Mouse (Mus musculus) frontal cortex, postnatal 14 days (tissue): ENCODE results near the gene Fryl.

Source experiments
- DNase-seq, 2 experiments: peaks; one replicate each; pipeline ENCODE4 v3.0.0; 2022; ENCODE audit warnings: low spot score in 2 of 2

Fryl gene

DNA sequence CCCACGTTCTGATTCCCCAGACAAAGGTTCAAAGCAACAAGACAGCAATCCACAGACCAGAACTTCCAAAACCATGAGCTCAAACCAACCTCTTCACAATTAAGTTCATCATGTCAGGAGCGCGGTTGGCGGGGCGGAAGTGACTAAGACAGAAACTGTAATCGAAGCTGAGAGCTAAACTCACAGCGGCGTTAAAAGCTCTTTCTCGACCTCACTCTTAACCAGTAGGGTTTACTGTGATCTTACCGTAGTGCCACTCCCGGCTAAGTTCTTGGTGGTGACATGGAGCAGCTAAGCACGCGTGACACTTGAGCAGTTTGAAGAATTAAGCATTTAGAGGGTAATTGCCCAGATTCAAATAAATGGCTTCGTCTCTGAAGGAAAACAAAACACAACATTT is 61.7 kb downstream of the Fryl start:
- DNase-seq, result no peak

DNA sequence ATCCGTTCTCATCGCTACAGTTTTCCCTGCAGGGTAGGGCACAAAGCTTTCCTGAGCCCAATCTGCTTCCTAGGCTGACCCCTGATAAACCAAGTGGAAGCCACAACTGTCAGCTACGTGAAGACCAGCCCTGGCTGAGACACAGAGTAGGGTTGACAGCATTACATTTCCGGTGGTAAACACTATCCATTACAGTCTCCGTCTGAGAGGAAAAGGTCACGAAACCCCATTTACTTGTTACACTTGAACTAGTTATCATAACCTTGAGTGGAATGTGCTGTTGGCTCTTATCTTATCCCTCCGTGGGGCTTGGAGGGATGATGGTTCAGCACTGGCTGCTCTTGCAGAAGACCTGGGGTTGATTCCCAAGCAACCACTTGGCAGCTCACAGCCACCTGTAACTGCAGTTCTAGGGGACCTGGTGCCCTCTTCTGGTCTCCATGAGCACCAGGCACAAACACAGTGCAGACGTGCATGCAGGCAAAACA is 62.3 kb downstream of the Fryl start:
- DNase-seq, result no peak

DNA sequence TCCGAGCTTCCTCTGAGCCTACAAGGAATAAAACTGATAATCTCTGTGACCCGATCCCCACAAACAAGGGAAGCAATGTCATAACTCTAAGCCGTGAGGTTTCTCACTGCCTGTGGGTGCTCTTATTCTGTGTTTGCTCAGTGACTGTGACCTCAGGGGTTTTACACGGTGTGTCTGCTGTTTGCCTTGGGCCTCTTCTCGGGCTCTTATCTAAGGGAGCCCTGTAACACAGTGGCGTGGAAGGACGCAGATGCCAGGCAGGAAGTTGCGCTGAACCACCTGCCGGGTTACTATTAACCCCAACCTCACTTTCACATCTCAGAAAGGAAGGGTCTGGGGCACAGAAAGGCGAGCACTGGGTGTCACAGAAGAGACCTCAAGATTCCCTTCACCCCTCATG is 62.8 kb downstream of the Fryl start:
- DNase-seq, result no peak

GRCm38 (mm10) chr5:73192870-73193576 is 63.4 kb downstream of the Fryl start:
- DNase-seq, result no peak

DNA sequence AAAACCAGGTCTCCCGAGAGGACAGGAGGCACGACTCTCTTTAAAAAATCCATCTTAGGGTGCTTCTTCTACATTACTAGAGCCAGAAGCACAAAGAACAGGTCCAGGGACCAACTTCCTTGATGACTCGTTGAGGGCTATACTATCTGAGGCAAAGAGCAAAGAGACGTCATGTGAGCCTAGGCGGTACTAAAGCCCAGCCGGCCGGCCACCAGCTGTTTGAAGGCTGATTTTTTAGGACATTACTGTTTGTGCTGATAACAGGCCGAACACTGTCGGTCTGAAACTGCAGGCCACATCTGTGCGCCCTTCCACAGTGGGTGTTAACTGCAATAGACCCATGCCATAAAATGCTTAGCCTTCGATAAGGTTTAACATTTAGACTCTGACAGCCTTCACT is 64.7 kb downstream of the Fryl start:
- no peak for DNase-seq

- no peak for DNase-seq
Observed at GRCm38 (mm10) chr5:73190164-73190563, 66.3 kb downstream of the Fryl start.

DNA sequence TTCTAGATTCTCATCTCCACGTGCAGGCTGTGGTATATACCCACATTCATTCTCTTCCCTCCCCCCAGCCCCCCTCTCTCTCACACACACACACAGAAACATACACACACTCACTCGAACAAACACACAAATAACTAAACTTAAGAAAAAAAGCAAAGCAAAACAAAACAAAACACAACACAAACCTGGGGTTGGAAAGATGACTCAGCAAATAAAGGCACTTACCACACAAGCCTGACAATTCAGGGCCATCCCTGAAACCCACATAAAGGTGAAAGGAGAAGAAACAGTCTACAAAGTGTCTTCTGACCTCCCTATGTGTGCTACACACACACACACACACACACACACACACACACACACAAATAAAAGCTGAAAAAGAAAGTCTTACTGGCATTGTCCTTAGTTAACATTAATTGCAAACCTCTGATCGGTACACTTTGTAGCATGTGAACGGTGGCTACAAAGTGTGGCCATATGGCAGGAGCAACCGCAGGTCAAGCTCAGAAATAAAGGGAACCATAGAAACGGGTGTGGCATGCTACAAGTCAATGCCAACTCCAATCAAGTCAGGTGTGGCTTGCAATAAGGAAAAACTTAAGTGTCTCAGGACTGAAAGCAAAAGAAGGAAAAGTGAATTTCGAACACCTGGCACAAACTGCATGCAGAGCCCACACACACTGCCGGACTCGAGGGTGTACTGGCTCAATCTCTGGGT is 66.8 kb downstream of the Fryl start:
- DNase-seq, result no peak

GRCm38 (mm10) chr5:73188576-73188975 is 67.8 kb downstream of the Fryl start:
- no peak for DNase-seq

GRCm38 (mm10) chr5:73188164-73188563 is 68.3 kb downstream of the Fryl start:
- no peak for DNase-seq

DNA sequence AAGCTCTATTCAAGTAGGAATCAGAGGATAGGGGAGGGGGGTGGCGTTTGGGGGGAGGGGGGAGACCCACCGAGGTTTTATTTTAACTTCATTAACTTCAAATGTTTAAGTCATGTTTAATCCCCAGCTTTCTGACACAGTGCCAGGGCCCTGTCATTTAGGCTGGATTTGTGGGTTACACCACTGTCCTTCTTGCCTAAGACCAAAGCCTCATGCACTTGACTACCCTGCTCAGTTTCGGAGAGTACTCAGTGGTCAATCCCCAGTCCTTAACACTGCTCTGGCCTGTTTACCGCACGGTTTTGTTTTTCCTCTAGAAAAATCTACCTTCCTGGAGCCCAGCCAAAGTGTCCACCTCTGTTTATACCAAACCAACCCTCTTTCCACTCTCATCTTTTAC is 69.5 kb downstream of the Fryl start:
- no peak for DNase-seq

DNA sequence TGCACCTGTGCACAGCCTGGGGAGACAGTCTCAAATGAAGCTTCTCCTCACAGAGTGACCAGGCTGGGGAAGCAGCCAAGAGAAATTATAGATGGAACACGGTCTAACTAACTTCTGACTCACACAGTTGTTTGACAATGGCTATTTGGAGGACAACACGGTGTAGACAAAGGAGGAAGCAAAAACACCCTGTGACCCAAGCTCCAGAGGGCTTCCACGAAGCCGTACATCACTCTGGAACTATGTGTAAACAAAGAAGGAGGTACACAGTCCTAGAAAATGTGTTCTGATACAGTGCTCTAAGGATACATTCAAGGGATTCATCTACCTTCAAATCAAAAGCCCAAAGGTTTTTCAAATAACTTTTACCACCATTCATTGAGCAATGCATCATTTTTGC is 71.0 kb downstream of the Fryl start:
- no peak for DNase-seq

- no peak for DNase-seq
Observed at GRCm38 (mm10) chr5:73182701-73183447, 73.5 kb downstream of the Fryl start.

GRCm38 (mm10) chr5:73182191-73182590 is 74.2 kb downstream of the Fryl start:
- no peak for DNase-seq

GRCm38 (mm10) chr5:73176294-73176693 is 80.1 kb downstream of the Fryl start:
- no peak for DNase-seq

GRCm38 (mm10) chr5:73175377-73176147 is 80.9 kb downstream of the Fryl start:
- no peak for DNase-seq

DNA sequence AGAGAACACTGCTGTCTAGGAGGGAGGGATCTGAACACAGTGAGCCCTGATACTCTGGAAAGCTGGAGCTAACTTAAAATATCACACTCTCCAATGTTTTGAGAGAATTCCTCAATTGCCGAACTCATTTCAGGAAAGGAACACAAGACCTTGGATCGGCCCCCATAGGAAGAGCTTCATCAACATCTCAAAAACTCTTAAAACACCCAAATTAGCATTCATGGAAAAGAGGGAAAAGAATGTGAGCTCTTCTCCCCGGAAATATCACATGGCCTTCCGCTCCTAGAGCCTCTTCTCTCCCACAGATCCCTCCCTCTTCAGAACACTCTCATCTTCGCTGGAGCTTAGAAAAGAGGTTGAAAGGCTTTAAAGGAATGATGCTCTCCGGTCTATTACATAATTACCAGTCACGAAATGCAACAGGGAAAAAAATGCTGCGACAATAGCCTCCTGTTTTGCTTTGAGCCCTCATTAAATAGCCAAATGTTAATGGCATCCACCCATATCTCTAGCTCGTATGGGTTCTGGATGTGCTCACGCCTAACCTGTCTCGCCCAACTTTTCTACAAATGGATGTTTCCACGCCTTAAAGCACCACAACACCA is 84.4 kb downstream of the Fryl start:
- no peak for DNase-seq

DNA sequence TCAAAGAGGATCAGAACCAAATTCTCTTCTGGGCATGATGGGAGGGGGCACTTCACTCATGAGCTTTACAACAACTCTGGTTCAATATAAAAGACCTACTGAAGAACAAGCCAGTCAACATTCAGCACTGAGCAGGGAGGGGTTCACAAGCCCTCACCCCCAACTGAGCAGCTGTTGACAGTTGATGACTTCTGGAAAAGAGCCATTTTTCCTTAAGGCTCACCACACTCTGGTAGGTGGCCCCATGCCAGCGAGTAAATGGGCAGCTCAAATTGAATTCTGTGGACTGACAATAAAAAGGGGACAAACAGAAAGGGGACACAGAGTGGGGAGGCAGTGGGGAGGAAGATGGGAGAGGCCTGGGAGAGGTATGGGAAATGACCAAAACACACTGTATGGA is 85.2 kb downstream of the Fryl start:
- DNase-seq, result no peak

GRCm38 (mm10) chr5:73168769-73169272 is 87.6 kb downstream of the Fryl start:
- no peak for DNase-seq

GRCm38 (mm10) chr5:73167976-73168768 is 88.2 kb downstream of the Fryl start:
- no peak for DNase-seq

GRCm38 (mm10) chr5:73163970-73164369 is 92.4 kb downstream of the Fryl start:
- no peak for DNase-seq
